Mouse (Mus musculus): Measurements from ENCODE around the gene Nckap5. TPM values are rescaled to one million over a fixed set of nuclear protein-coding genes. Genes with fewer than 3 reads are reported as not detected.

The Nckap5 gene
- polyA plus RNA-seq, 1 experiment from 2014 or later = 1.5 TPM

DNA sequence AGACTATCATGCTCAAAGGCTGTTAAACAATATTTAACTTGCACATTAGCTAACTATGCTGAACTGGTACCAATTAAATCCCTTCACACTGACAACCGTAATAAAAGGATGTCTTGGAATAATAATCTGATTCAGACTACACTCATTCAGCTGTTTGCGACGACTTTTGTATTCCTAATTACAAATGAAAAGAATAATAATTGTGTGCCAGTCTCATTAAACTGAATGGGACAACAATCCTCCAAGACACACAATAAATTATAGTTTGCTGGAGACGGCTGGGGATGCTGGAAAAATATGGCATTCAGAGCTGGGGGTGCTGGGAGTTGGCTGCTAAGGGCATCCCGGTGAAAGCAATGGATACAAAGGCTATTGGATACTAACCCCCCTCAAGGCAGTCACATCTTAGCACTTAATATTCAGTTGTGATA lies 818.9 kb downstream of the Nckap5 start:
- no peaks in the 10 kb centered on the region for H3K27me3 ChIP-seq
- ChIA-PET POLR2A (no interaction called here), CTCF (no interaction called here)
- TF ChIP-seq CTCF (IDR thresholded peaks at IDR 0.05) = no peak
- ATAC-seq = no peak
- DNase-seq (ENCODE audit: low read depth, low spot score) = no peak
- in situ Hi-C loops (cut with MboI; ENCODE audit: low pct_unique_long_range_greater_than_20kb) = no loop called here

- DNase-seq (ENCODE audit: low read depth, low spot score) (no peak), ATAC-seq (no peak)
- TF ChIP-seq CTCF (IDR thresholded peaks at IDR 0.05) = no peak
- H3K27me3 ChIP-seq = no peaks in the 10 kb centered on the region
- in situ Hi-C loops (cut with MboI; ENCODE audit: low pct_unique_long_range_greater_than_20kb) = no loop called here
- ChIA-PET CTCF (interaction anchor here (1.4 kb wide), 1 partner anchor 9 kb away, joined by 4 read pairs; no protein-coding TSS in a partner anchor), POLR2A (no interaction called here)
These were observed 823.0 kb downstream of the Nckap5 start for GRCm38 (mm10) chr1:126007571-126007970.

DNA sequence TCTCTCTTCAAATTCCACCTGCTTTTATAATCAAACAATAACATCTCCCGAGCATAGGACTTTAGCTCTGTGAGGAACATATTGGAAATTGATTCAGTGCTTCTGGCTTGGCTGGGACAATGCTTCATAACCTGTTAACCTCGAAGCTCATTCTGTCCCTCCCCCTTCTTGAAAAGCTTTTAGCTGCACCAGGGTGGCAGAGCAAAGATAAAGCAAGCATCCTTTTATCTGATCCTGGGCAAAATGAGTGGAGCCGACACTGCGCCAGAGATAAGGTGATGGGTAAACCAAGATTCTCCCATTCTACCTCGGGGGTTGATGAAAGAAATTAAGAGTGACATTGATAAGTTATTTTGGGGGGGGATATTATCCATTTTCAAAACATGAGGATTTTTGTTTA lies 824.9 kb downstream of the Nckap5 start:
- H3K27me3 ChIP-seq = no peaks in the 10 kb centered on the region
- ChIA-PET POLR2A (interaction anchor here (0.7 kb wide), 1 partner anchor 34 kb away, joined by 6 read pairs; no protein-coding TSS in a partner anchor), CTCF (no interaction called here)
- no peak for TF ChIP-seq CTCF (IDR thresholded peaks at IDR 0.05)
- in situ Hi-C loops (cut with MboI; ENCODE audit: low pct_unique_long_range_greater_than_20kb) = no loop called here
- no peak for DNase-seq (ENCODE audit: low read depth, low spot score)
- ATAC-seq = no peak

DNA sequence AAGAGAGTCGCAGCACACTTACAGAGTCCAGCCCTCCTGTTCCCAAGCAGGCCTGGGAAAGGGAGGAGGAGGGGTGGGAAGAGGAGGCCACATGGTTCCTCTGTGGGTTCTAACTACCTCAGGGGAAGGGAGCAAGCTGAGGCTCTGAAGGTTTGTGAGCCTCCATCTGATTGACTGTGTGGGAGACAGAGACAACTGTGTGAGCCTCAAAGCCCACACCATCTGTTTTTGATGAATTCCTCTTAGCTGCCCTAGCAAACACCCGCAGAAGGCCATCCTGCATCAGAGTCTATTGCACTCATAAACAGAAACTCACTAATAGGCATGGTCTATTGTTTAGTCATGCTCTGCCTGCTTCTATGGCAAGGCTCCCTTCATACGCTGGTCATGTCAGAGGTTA lies 834.1 kb downstream of the Nckap5 start:
- ChIA-PET CTCF (interaction anchor here (1.2 kb wide), 1 partner anchor 8 kb away, joined by 5 read pairs; no protein-coding TSS in a partner anchor), POLR2A (no interaction called here)
- ATAC-seq (no peak), DNase-seq (ENCODE audit: low read depth, low spot score) (no peak)
- in situ Hi-C loops (cut with MboI; ENCODE audit: low pct_unique_long_range_greater_than_20kb) = no loop called here
- TF ChIP-seq CTCF (IDR thresholded peaks at IDR 0.05) = no peak
- no peaks in the 10 kb centered on the region for H3K27me3 ChIP-seq

DNA sequence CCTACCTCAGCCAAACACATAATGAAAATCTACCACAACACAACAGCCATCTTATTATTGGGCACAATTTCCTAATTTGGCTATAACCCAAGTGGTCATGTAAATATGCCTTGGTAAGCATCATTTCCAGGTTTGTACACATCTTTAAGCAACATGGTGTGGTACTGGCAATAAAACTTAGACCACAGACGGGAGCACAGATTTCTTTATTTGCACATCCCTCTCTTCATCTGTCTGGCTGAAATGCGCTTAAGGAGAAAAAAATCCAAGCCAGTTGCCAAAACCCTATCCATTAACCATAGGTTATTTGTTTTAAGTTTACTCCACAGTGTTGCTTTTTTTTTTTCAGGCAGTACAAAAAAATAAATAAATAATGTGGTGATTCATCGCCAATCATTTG lies 842.8 kb downstream of the Nckap5 start:
- ATAC-seq = no peak
- H3K27me3 ChIP-seq = no peaks in the 10 kb centered on the region
- CTCF ChIA-PET = no interaction called here
- TF ChIP-seq CTCF (IDR thresholded peaks at IDR 0.05) = no peak
- in situ Hi-C loops (cut with MboI; ENCODE audit: low pct_unique_long_range_greater_than_20kb) = no loop called here
- POLR2A ChIA-PET = no interaction called here
- DNase-seq (ENCODE audit: low read depth, low spot score) = no peak

GRCm38 (mm10) chr1:125984570-125984969 lies 846.0 kb downstream of the Nckap5 start:
- no peak for ATAC-seq
- no peak for DNase-seq (ENCODE audit: low read depth, low spot score)
- no peaks in the 10 kb centered on the region for H3K27me3 ChIP-seq
- no peak for TF ChIP-seq CTCF (IDR thresholded peaks at IDR 0.05)
- in situ Hi-C loops (cut with MboI; ENCODE audit: low pct_unique_long_range_greater_than_20kb) = no loop called here
- POLR2A ChIA-PET = no interaction called here
- CTCF ChIA-PET = no interaction called here

- no peak for ATAC-seq
These were observed 856.0 kb downstream of the Nckap5 start for GRCm38 (mm10) chr1:125974649-125975048.

GRCm38 (mm10) chr1:125971933-125972332 lies 858.7 kb downstream of the Nckap5 start:
- POLR2A ChIA-PET = no interaction called here
- in situ Hi-C loops (cut with MboI; ENCODE audit: low pct_unique_long_range_greater_than_20kb) = no loop called here
- H3K27me3 ChIP-seq = peaks cover 3% of the 10 kb centered on the region
- TF ChIP-seq CTCF (IDR thresholded peaks at IDR 0.05) = no peak
- no peak for ATAC-seq
- CTCF ChIA-PET = interaction anchor here (1.4 kb wide), 1 partner anchor 15 kb away, joined by 3 read pairs; no protein-coding TSS in a partner anchor
- no peak for DNase-seq (ENCODE audit: low read depth, low spot score)

More at GRCm38 (mm10) chr1:125974649-125975048, 856.0 kb downstream of the Nckap5 start:
- ChIA-PET CTCF (interaction anchor here (1.8 kb wide), 1 partner anchor 11 kb away, joined by 4 read pairs; no protein-coding TSS in a partner anchor), POLR2A (no interaction called here)
- in situ Hi-C loops (cut with MboI; ENCODE audit: low pct_unique_long_range_greater_than_20kb) = no loop called here
- H3K27me3 ChIP-seq = peaks cover 3% of the 10 kb centered on the region
- DNase-seq (ENCODE audit: low read depth, low spot score) = no peak
- TF ChIP-seq CTCF (IDR thresholded peaks at IDR 0.05) = no peak

DNA sequence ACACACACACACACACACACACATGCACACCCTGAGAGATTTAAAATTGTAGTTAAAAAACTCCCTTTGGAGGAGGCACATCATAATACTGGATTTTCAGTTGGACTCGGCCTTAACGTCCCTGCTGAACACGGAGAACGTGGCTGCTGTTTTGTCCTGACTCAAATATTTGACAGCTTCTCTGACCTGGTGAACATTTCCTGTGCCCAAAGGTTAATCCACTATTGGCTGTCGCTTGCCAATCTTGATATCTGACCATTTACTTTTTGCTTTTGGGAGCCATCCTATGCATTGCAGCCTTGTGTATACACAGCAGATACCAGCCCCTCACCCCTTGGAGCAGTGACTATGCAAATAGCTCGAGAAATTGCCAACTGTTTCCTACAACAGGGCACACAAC lies 862.9 kb downstream of the Nckap5 start:
- no peak for TF ChIP-seq CTCF (IDR thresholded peaks at IDR 0.05)
- POLR2A ChIA-PET = no interaction called here

DNA sequence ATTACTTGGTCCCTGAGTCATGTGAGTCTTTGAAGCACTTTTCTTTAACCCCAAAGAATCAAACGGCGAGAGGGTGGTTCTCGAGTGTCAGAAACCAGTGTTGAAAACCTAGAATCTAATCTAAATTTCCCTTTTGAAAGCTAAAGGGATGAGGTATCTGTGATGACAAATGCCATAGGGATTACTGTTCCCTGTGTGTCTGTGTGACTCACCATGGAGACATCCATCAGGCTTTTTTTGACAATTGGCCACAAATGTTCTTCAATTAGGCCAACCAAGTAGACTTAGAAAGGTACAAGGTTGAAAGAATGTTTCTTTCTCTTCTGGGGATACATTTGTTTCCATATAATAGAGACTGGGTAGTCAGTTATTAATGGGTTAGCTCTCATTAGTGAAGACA lies 879.6 kb downstream of the Nckap5 start:
- CTCF ChIA-PET = no interaction called here
- no peak for TF ChIP-seq CTCF (IDR thresholded peaks at IDR 0.05)
- POLR2A ChIA-PET = no interaction called here
- ATAC-seq (peak; percentile 71), DNase-seq (ENCODE audit: low read depth, low spot score) (peak; percentile 1)
- H3K27me3 ChIP-seq = no peaks in the 10 kb centered on the region
- in situ Hi-C loops (cut with MboI; ENCODE audit: low pct_unique_long_range_greater_than_20kb) = no loop called here

More for the DNA sequence above, 862.9 kb downstream of the Nckap5 start:
- in situ Hi-C loops (cut with MboI; ENCODE audit: low pct_unique_long_range_greater_than_20kb) = no loop called here
- H3K27me3 ChIP-seq = peaks cover 3% of the 10 kb centered on the region
- no peak for ATAC-seq
- CTCF ChIA-PET = no interaction called here
- DNase-seq (ENCODE audit: low read depth, low spot score) = no peak

- no peak for TF ChIP-seq CTCF (IDR thresholded peaks at IDR 0.05)
- ATAC-seq (no peak), DNase-seq (ENCODE audit: low read depth, low spot score) (no peak)
- ChIA-PET POLR2A (no interaction called here), CTCF (no interaction called here)
- no peaks in the 10 kb centered on the region for H3K27me3 ChIP-seq
- in situ Hi-C loops (cut with MboI; ENCODE audit: low pct_unique_long_range_greater_than_20kb) = no loop called here
These were observed 881.5 kb downstream of the Nckap5 start for GRCm38 (mm10) chr1:125949076-125949475.

DNA sequence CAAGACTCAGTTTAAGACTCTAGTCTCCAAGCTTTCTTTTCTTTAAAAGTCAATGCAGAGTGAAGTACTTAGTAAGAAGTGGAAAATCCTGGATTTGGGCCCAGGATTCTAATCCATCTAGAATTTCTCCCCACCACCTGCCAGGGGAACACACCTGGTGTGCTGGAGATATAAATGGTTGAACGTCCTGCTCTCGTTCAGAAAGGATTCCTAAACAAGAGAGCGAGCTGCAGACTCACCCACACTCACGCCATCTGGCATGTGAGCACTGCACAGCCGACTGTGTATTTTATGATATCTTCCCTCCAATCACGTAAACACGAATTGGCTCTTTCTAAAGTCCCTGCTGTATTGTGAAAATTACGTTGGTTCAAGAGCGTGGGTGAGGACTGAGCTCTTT lies 885.5 kb downstream of the Nckap5 start:
- ATAC-seq (no peak), DNase-seq (ENCODE audit: low read depth, low spot score) (no peak)
- ChIA-PET POLR2A (no interaction called here), CTCF (interaction anchor here (0.9 kb wide), 1 partner anchor 11 kb away, joined by 3 read pairs; no protein-coding TSS in a partner anchor)
- in situ Hi-C loops (cut with MboI; ENCODE audit: low pct_unique_long_range_greater_than_20kb) = no loop called here
- no peaks in the 10 kb centered on the region for H3K27me3 ChIP-seq
- TF ChIP-seq CTCF (IDR thresholded peaks at IDR 0.05) = no peak
